Mouse (Mus musculus) limb, embryonic 15.5 days (tissue): ENCODE data around the gene Stk11ip. TPM values are rescaled to one million over a fixed set of nuclear protein-coding genes. Genes with fewer than 3 reads are reported as not detected.

ENCODE experiments used
- ATAC-seq: fragments of 200-750 bp; cut with Nextera tagmentation; 2 replicates; pipeline ENCODE4 v1.8.0; 2017; ENCODE audit warnings: low read depth, moderate TSS enrichment; ENCODE audit not compliant: insufficient number of reproducible peaks, low FRiP score, low TSS enrichment
- H3K27ac ChIP-seq: fragments of 300-500 bp; sonication (generic); 2 replicates; pipeline ENCODE4 v1.5.1; 2015; ENCODE audit warnings: moderate library complexity, mild to moderate bottlenecking, inconsistent platforms
- H3K27me3 ChIP-seq: fragments of 300-500 bp; sonication (generic); 2 replicates; pipeline ENCODE4 v1.6.1; 2015; ENCODE audit warnings: inconsistent platforms
- H3K36me3 ChIP-seq: fragments of 300-500 bp; sonication (generic); 2 replicates; pipeline ENCODE4 v1.6.1; 2015; ENCODE audit warnings: inconsistent platforms
- H3K4me1 ChIP-seq: fragments of 300-500 bp; sonication (generic); 2 replicates; pipeline ENCODE4 v1.6.1; 2015; ENCODE audit warnings: inconsistent platforms
- H3K4me2 ChIP-seq: fragments of 300-500 bp; sonication (generic); 2 replicates; pipeline ENCODE4 v1.6.1; 2015; ENCODE audit warnings: mild to moderate bottlenecking, inconsistent platforms
- H3K4me3 ChIP-seq: fragments of 300-500 bp; sonication (generic); 2 replicates; pipeline ENCODE4 v1.5.1; 2015; ENCODE audit warnings: mild to moderate bottlenecking, inconsistent platforms
- H3K9ac ChIP-seq: fragments of 300-500 bp; sonication (generic); 2 replicates; pipeline ENCODE4 v1.6.1; 2015; ENCODE audit warnings: inconsistent platforms
- H3K9me3 ChIP-seq: fragments of 300-500 bp; sonication (generic); 2 replicates; pipeline ENCODE4 v1.6.1; 2016; ENCODE audit warnings: inconsistent platforms
- WGBS: fragments of 180-500 bp; shearing (Covaris S2); methylation state at CpG from one replicate; pipeline ENCODE4 v1.1.7; 2015; 5-methylcytosine and 5-hydroxymethylcytosine counted together
- polyA plus RNA-seq: library from polyadenylated mRNA; unstranded; fragments of >200 nt; fragmentation: Nextera tagmentation; extraction: Ambion mirVana; gene quantifications from 2 replicates; pipeline ENCODE4 v1.2.1, GENCODE M21; 2015

Gene Stk11ip
- polyA plus RNA-seq, 1 experiment from 2014 or later = 20.2 TPM

DNA sequence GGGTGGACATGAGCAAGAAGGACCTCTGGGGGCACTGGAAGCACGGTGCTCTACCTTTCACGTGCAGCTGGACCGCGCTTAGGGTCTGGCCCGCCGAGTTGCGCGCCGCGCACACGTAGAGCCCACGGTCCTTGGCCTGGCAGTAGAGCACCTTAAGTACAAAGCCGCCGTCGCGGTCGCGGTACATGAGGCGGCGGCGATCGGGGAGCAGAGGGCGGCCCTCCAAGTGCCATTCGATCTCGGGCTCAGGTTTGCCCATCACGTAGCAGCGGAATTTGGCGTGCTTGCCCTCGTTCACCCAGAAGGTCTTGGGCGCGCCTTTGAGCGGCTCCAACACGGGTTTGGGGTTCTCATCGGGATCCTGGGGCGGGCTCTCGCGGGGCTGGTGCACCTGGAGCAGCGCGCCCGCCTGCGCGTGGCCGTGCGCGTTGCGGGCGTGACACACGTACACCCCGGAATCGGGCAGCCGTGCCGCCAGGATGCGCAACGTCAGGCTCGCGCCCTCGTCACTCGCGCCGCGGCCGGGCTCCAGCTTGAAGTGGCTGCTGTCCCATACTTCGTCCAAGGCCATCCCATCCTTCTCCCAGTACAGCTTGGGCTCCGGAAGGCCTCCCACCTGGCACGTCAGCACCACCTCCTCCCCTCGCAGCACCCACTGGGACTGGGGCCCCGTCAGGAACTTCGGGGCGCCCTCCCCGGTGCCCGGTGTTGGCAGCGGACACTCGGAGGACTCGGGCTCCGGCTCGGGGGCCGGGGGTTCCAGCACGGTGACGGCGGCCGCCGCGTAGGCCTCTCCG lies 16.0 kb upstream of the Stk11ip start:
- peak overlapping the region; percentile 85 for H3K4me3 ChIP-seq
- H3K9ac ChIP-seq = peak overlapping the region; percentile 92
- peaks cover 40% of the 10 kb centered on the region for H3K4me1 ChIP-seq
- H3K36me3 ChIP-seq = peaks cover 34% of the 10 kb centered on the region
- no peaks in the 10 kb centered on the region for H3K9me3 ChIP-seq
- peak overlapping the region; percentile 81 for H3K4me2 ChIP-seq
- H3K27me3 ChIP-seq = no peaks in the 10 kb centered on the region
- peak; percentile 15; the same call in 1 of the 2 replicates for ATAC-seq
- peak overlapping the region; percentile 98 for H3K27ac ChIP-seq
- WGBS = under 1% methylated on average over 81 of the region's 84 CpGs

DNA sequence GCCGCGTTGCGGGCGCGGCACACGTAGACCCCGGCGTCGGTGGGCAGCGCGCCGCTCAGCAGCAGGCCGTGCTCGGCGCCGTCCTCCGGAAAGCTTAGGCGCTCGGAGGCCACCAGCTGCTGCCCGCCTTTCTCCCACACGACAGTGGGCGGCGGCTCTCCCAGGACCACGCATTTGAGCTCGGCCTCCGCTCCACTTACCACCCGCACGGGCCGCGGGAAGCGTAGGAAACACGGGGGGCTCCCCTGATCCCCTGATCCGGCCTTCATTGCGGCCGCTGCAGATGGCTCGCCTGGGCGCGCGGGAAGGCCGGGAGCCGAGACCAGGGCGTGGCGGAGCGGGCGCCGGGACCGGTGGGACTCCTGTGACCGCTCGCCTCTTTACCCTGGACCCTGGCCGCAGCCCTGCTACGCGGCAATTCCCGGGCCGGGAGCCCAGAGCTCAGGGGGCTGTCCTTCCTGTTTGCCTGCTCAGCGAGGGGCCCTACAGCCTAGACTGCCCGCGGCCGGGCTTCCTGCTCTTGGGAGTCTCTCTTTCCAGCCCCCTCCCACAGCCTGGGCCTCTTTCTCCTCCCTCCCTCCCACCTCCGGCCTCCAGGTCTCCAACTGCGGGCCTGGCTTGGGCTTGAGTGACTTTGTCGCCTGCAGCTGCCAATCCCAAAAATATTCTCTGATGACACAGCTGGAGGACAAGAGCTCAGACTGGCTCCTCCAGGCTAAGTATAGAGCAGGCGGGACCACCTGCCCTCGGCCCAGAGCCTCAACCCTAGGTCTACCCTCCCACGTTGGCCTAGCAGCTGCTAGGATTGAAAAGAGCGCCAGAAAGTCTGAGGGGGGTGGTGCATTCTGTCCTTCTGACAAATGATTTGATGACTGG lies 15.1 kb upstream of the Stk11ip start, which contains the start of gene Obsl1:
TSS of gene Obsl1 (minus strand) at position 497 of the 876 bp plus-strand sequence.
- peak; percentile 94 for ATAC-seq
- Histone ChIP-seq H3K4me2 (peak within 1 kb of the TSS; percentile 81), H3K27ac (peak within 1 kb of the TSS; percentile 98), H3K9me3 (no peaks in the 10 kb centered on the region), H3K4me1 (peaks cover 40% of the 10 kb centered on the region), H3K4me3 (peak within 1 kb of the TSS; percentile 85), H3K9ac (peak within 1 kb of the TSS; percentile 92), H3K36me3 (peaks cover 25% of the 10 kb centered on the region), H3K27me3 (no peaks in the 10 kb centered on the region)
- under 1% methylated on average over 64 of the region's 65 CpGs for WGBS

DNA sequence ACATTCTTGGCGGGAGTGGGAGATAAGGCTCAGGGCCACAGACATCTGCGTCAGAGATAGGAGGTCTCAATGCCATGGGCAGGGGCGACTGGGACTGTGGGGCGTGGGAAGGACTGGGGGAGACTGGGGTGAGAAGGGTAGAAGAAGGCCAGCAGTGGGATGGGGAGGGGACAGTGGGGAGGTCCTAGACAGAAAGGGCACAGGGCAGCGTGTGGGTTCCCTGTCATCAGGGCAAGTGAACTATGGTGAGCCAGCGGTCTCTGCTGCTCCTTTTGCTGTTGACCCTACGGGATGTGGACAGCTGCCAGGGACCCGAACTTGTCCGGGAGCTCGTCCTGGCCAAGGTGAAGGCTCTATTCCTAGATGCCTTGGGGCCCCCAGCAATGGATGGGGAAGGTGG lies 14.3 kb upstream of the Stk11ip start, which contains the start of gene Inha:
TSS of gene Inha (plus strand) at position 72 of the 400 bp plus-strand sequence.
- Histone ChIP-seq H3K4me2 (peak within 1 kb of the TSS; percentile 81), H3K9me3 (no peaks in the 10 kb centered on the region), H3K27ac (peak within 1 kb of the TSS; percentile 98), H3K4me1 (peaks cover 46% of the 10 kb centered on the region), H3K9ac (peak within 1 kb of the TSS; percentile 92), H3K36me3 (peaks cover 17% of the 10 kb centered on the region), H3K4me3 (peak within 1 kb of the TSS; percentile 85), H3K27me3 (no peaks in the 10 kb centered on the region)
- WGBS = 71% methylated on average over 10 of the region's 10 CpGs
- ATAC-seq = no peak

DNA sequence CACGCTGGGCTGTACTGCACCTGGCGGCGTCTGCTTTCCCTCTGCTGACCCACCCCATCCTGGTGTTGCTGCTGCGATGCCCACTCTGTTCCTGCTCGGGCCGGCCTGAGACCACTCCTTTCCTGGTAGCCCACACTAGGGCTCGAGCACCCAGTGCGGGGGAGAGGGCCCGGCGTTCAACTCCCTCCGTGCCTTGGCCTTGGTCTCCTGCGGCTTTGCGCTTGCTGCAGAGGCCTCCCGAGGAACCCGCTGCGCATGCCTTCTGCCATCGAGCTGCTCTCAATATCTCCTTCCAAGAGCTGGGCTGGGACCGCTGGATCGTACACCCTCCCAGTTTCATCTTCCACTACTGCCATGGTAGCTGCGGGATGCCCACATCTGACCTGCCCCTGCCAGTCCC lies 11.7 kb upstream of the Stk11ip start:
- Histone ChIP-seq H3K27me3 (no peaks in the 10 kb centered on the region), H3K27ac (no peak overlapping the region), H3K4me1 (peaks cover 31% of the 10 kb centered on the region), H3K9ac (no peak overlapping the region), H3K9me3 (no peaks in the 10 kb centered on the region), H3K4me3 (no peak overlapping the region), H3K36me3 (no peaks in the 10 kb centered on the region), H3K4me2 (no peak overlapping the region)
- 63% methylated on average over 20 of the region's 20 CpGs for WGBS
- no peak for ATAC-seq

DNA sequence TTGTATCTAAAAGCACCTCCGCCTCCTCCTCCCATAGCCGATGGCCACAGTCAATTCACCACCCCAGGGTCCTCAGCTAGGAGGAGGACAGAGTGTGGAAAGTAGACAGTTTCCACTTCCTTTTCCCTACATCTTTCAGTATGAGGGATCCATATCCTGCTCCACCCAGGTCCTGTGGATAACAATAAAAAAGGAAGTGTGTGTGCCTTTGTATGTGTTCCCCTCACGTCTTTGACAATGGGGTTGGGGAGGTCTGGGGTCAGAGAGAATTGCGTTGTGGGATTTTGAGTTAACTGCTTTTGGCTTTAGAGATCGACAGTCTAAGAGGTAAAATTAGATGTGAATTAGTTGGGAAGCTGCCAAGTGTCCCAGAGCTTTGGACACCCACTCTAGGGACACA lies 11.2 kb upstream of the Stk11ip start:
- Histone ChIP-seq H3K36me3 (no peaks in the 10 kb centered on the region), H3K27me3 (no peaks in the 10 kb centered on the region), H3K9me3 (no peaks in the 10 kb centered on the region), H3K4me2 (no peak overlapping the region), H3K4me3 (no peak overlapping the region), H3K27ac (no peak overlapping the region), H3K9ac (no peak overlapping the region), H3K4me1 (peaks cover 26% of the 10 kb centered on the region)
- 65% methylated on average over 5 of the region's 5 CpGs for WGBS
- ATAC-seq = no peak

DNA sequence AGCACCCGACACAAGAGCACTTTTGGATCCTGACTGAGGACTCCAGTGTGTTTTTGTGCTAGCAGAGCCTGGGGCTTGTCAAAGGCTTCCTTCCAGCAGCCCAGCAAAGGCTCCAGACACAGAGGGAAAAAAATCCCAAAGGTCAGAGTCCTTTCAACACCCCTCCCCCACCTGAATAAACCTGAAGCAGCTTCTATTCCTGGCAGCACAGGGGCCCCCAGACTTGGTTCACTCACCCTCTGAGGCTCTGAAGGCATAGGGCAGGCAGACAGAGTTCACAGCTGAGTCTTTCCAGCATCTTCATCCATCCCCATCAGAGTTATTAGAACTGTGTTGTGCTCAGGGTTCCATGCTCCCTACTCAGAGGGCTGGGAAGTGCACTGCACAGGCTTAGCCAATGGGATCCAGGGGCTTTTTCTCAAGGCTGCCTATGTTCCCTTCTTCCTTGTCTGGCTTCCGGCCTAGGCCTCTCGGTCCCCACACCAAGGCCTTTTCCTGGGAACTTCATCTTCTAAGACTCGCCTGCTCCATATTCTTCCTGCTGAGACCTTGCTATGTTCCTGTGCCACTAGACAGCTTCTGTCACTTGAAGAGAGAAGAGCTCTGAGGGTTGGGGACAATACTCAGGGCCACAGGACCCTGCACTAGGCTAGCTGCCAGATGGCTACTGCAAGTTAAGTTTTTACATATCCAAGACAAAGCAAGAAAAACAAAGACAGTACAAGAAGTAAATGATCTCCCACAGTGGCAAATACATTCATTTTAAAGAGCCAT lies 9.7 kb upstream of the Stk11ip start:
- Histone ChIP-seq H3K9ac (no peak overlapping the region), H3K27me3 (no peaks in the 10 kb centered on the region), H3K4me2 (no peak overlapping the region), H3K9me3 (no peaks in the 10 kb centered on the region), H3K36me3 (no peaks in the 10 kb centered on the region), H3K27ac (peak overlapping the region; percentile 47), H3K4me3 (no peak overlapping the region), H3K4me1 (peaks cover 22% of the 10 kb centered on the region)
- WGBS = 53% methylated on average over 4 of the region's 4 CpGs
- no peak for ATAC-seq

DNA sequence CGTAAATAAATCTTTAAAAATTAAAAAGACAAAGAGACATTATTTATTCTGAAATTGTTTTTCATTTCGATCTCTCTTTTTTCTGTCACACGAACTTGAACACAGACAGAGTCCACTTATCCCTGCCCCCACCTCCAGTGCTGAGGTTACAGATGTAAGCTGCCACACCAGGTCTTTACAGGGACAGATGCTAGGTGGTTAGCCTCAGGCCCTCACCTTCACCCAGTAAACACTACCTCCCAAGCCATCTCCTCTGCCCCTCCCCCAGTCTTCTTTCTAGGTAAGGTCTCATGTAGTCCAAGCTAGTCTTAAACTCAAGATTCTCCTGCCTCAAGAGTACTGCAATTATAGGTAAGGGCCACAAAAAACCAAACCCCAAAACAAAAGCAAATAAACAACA lies 8.8 kb upstream of the Stk11ip start:
- Histone ChIP-seq H3K27me3 (no peaks in the 10 kb centered on the region), H3K4me1 (peaks cover 14% of the 10 kb centered on the region), H3K27ac (no peak overlapping the region), H3K36me3 (no peaks in the 10 kb centered on the region), H3K9me3 (no peaks in the 10 kb centered on the region), H3K9ac (no peak overlapping the region), H3K4me3 (no peak overlapping the region), H3K4me2 (no peak overlapping the region)
- no peak for ATAC-seq
- WGBS = 85% methylated on average over 3 of the region's 3 CpGs

DNA sequence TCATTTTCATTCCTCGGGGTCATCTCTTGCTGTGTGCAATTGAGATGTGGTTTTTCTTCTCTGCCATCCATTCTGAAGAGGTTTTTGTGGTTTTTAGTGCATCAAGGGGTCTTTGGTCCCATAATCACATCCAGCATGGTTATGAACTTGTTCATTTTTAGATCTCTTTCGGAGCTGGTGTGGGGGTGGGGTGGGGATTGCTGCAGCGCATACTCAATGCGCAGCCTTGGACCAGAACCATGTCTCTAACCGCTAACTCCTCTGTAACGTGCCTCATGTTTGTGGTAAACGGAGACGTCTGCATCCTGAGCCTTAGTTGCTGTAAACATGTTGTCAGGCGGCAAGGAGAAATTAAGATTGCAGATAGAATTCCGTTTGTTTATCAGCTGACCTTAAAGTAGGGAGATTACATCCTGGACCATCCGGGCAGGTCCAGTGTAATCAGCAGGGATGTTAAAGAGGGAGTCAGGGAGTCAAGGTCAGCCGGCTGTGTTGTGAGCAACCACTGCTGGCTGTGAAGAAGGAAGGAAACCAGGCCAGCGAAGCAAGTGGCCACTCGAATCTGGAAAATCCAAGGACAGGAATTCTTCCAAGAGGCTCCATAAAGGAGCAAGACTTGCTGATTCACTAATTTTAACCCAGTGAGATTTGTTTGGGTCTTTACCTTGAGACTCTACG lies 4.5 kb upstream of the Stk11ip start:
- H3K27ac ChIP-seq = no peak overlapping the region
- no peak overlapping the region for H3K9ac ChIP-seq
- no peak overlapping the region for H3K4me3 ChIP-seq
- H3K9me3 ChIP-seq = no peaks in the 10 kb centered on the region
- 73% methylated on average over 15 of the region's 15 CpGs for WGBS
- no peaks in the 10 kb centered on the region for H3K36me3 ChIP-seq
- no peak for ATAC-seq
- H3K4me1 ChIP-seq = peaks cover 24% of the 10 kb centered on the region
- no peaks in the 10 kb centered on the region for H3K27me3 ChIP-seq
- no peak overlapping the region for H3K4me2 ChIP-seq

DNA sequence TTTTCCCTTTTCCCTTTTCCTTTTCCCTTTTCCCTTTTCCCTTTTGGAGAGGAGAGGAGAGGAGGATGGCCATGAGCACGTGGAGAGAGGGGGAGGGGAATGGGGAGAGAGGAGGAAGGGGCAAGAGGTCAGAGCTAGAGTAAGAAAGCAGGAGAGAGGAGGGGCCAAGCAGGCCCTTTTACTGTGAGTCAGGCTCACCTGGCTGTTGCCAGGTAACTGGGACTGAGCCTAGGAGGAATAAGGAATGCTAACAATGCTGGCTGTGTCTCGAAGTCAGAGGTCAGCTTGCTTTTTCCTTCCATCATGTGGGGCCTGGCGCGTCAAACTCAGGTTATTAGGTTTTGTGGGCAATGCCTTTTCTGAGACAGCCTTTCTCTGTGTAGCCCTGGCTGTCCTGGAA lies 3.3 kb upstream of the Stk11ip start:
- 58% methylated on average over 4 of the region's 4 CpGs for WGBS
- H3K9me3 ChIP-seq = no peaks in the 10 kb centered on the region
- no peak overlapping the region for H3K9ac ChIP-seq
- H3K4me2 ChIP-seq = no peak overlapping the region
- no peaks in the 10 kb centered on the region for H3K27me3 ChIP-seq
- H3K36me3 ChIP-seq = no peaks in the 10 kb centered on the region
- peaks cover 27% of the 10 kb centered on the region for H3K4me1 ChIP-seq
- peak overlapping the region; percentile 76 for H3K27ac ChIP-seq
- ATAC-seq = no peak
- no peak overlapping the region for H3K4me3 ChIP-seq

DNA sequence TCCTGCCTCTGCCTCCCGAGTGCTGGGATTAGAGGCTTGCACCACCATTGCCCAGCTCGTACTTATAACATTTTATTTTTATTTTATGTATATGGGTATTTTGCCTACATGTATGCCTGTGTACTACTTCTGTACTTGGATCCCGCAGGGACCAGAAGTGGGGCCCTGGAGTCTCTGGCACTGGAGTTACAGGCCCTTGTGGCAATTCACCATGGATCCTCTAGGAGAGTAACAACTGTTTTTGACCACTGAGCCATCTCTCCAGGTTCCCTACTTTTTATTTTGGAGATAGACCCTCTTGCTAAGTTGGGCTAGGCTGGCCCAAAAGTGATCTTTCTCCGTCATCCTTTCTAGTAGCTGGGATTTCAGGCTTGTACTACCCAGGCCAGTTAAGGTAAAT lies 2.9 kb upstream of the Stk11ip start:
- Histone ChIP-seq H3K27me3 (no peaks in the 10 kb centered on the region), H3K9me3 (no peaks in the 10 kb centered on the region), H3K27ac (peak overlapping the region; percentile 76), H3K36me3 (no peaks in the 10 kb centered on the region), H3K9ac (no peak overlapping the region), H3K4me1 (peaks cover 27% of the 10 kb centered on the region), H3K4me3 (no peak overlapping the region), H3K4me2 (no peak overlapping the region)
- WGBS = 94% methylated on average over 4 of the region's 4 CpGs
- ATAC-seq = no peak

DNA sequence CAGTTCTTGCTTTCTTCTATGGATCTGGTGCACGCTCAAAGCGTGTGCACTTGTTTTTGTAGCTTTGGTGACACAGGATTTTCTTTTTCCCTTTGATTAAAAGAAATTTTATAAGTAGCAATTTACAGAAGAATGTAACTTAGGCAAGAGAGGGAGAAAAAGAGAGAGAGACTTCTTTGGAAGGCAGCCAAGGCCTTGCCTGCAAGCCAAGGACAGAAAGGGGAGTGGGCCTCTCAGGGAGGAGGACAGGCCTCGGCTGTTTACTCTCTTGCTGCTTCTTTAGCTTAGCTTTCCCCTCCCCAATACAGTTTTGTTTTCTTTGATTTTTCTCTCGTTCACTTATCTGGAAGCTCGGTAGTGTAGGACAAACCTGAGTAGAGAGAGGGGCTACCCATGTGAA lies 1.8 kb upstream of the Stk11ip start:
- H3K4me1 ChIP-seq = peaks cover 27% of the 10 kb centered on the region
- H3K27me3 ChIP-seq = no peaks in the 10 kb centered on the region
- no peak overlapping the region for H3K9ac ChIP-seq
- no peak overlapping the region for H3K4me3 ChIP-seq
- H3K9me3 ChIP-seq = no peaks in the 10 kb centered on the region
- no peak overlapping the region for H3K4me2 ChIP-seq
- peak overlapping the region; percentile 97 for H3K27ac ChIP-seq
- no peak for ATAC-seq
- WGBS = 44% methylated on average over 5 of the region's 5 CpGs
- H3K36me3 ChIP-seq = no peaks in the 10 kb centered on the region
